Mouse (Mus musculus) heart, embryonic 13.5 days (tissue): Measurements from ENCODE around the gene Mgll. TPM values are rescaled to one million over a fixed set of nuclear protein-coding genes. Genes with fewer than 3 reads are reported as not detected.

Experiments used
- ATAC-seq: fragments of 200-750 bp; cut with Nextera tagmentation; 2 replicates; pipeline ENCODE4 v1.8.0; 2017; ENCODE audit warnings: moderate TSS enrichment; ENCODE audit not compliant: insufficient number of reproducible peaks, low FRiP score, low TSS enrichment; ENCODE audit errors: extremely low read depth
- H3K27ac ChIP-seq: fragments of 300-500 bp; sonication (generic); replicated peaks from 2 replicates; pipeline ENCODE4 v1.5.1; 2015; ENCODE audit warnings: moderate library complexity, mild to moderate bottlenecking, inconsistent platforms
- H3K27me3 ChIP-seq: fragments of 300-500 bp; sonication (generic); replicated peaks from 2 replicates; pipeline ENCODE4 v1.6.1; 2015; ENCODE audit warnings: mild to moderate bottlenecking, inconsistent platforms
- H3K36me3 ChIP-seq: fragments of 300-500 bp; sonication (generic); 2 replicates; pipeline ENCODE4 v1.6.1; 2015; ENCODE audit warnings: mild to moderate bottlenecking, inconsistent platforms
- H3K4me1 ChIP-seq: fragments of 300-500 bp; sonication (generic); 2 replicates; pipeline ENCODE4 v1.6.1; 2015; ENCODE audit warnings: inconsistent platforms
- H3K4me2 ChIP-seq: fragments of 300-500 bp; sonication (generic); 2 replicates; pipeline ENCODE4 v1.6.1; 2015; ENCODE audit warnings: inconsistent platforms, mild to moderate bottlenecking, moderate library complexity
- H3K4me3 ChIP-seq: fragments of 300-500 bp; sonication (generic); 2 replicates; pipeline ENCODE4 v1.5.1; 2015; ENCODE audit warnings: moderate library complexity, mild to moderate bottlenecking, inconsistent platforms
- H3K9ac ChIP-seq: fragments of 300-500 bp; sonication (generic); 2 replicates; pipeline ENCODE4 v1.6.1; 2015; ENCODE audit warnings: inconsistent platforms, mild to moderate bottlenecking, moderate library complexity
- H3K9me3 ChIP-seq: fragments of 300-500 bp; sonication (generic); 2 replicates; pipeline ENCODE4 v1.6.1; 2016; ENCODE audit warnings: inconsistent platforms
- WGBS: fragments of 180-500 bp; shearing (Covaris S2); methylation state at CpG from one replicate; pipeline ENCODE4 v1.1.7; 2015; ENCODE audit warnings: mixed read lengths; 5-methylcytosine and 5-hydroxymethylcytosine counted together
- polyA plus RNA-seq: library from polyadenylated mRNA; unstranded; fragments of >200 nt; fragmentation: Nextera tagmentation; extraction: Ambion mirVana; gene quantifications from 2 replicates; pipeline ENCODE4 v1.2.1, GENCODE M21; 2015

Mgll gene
- 13.8 and 19.6 TPM in 2 replicates for polyA plus RNA-seq

DNA sequence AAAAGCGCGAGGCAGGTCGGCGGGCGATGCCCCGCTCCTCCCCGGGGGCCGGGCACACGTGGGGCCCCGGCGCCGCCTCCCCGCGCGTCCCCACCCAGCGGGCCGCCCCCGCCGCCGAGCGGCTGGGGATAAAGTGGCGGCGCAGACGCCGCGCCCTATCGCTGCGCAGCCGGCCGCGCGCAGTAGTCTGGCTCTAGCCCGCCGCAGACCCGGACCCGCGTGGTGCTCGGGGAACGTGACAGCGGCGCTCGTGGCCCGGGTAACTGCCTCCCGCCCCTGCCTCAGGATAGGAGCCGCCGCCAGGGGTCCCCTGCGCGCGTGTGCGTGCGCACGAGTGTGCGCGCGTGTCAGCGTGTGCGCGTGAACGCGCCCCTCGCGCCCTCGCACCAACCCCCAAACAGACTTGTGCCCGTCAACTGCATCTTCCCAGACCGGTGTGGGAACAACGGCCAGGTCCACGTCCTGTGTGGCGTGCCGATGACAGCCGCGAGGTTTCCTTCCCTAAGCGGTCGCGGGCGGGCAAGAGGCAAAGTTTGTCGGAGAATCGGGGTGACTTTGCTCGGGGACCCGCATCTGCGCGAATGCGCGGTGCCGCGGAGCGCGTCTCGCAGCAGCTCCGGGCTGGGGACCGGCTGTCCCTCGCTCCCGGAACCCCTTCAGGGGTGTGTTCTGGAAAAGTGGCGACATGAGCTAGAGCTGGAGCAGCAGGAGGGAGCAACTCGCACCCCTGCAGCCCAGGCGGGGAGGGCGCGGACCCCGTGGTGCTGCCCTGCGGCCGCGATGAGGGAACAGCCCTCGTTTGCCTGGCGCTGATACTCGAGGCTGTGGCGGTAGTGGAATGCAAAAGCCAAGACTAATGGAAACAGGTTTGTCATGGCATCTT lies at the start of gene Mgll:
Gene Mgll, plus strand, starts transcription at position 100 of the 883 bp plus-strand sequence.
- Histone ChIP-seq H3K9me3 (no peaks in the 10 kb centered on the region), H3K9ac (peak within 1 kb of the TSS; percentile 85), H3K4me2 (peak within 1 kb of the TSS; percentile 99), H3K4me3 (peak within 1 kb of the TSS; percentile 77), H3K27me3 (peaks cover 19% of the 10 kb centered on the region; the same call in 1 of the 2 replicates), H3K27ac (peak within 1 kb of the TSS; percentile 15; the same call in 1 of the 2 replicates), H3K36me3 (no peaks in the 10 kb centered on the region), H3K4me1 (peaks cover 9% of the 10 kb centered on the region)
- whole genome bisulfite sequencing: under 1% methylated on average over 103 of the region's 105 CpGs
- peak; percentile 72 for ATAC-seq

DNA sequence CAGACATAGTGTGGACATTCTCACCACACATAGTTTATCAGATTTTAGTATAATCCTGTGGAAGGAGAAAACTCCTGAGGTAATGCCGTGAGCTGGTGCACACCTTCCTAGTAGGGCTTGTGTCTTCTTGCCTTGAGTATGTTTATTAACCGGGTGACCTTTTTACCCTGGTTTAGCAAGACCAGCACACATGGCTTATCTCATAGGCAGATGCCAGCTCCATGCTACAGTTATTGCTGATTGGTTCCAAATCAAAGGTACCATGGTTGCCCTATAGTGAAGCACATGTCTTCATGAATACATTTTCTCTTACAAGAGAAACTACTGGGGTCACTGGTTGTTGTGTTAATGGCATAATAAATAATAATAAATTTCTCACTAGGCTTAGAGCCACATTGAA lies 48.4 kb upstream of the Mgll start:
- Histone ChIP-seq H3K4me2 (no peak overlapping the region), H3K9ac (no peak overlapping the region), H3K4me1 (no peaks in the 10 kb centered on the region), H3K27ac (no peak overlapping the region), H3K4me3 (no peak overlapping the region), H3K36me3 (no peaks in the 10 kb centered on the region), H3K9me3 (no peaks in the 10 kb centered on the region), H3K27me3 (no peaks in the 10 kb centered on the region)
- no peak for ATAC-seq
- WGBS: 75% methylated on average over 2 of the region's 2 CpGs

DNA sequence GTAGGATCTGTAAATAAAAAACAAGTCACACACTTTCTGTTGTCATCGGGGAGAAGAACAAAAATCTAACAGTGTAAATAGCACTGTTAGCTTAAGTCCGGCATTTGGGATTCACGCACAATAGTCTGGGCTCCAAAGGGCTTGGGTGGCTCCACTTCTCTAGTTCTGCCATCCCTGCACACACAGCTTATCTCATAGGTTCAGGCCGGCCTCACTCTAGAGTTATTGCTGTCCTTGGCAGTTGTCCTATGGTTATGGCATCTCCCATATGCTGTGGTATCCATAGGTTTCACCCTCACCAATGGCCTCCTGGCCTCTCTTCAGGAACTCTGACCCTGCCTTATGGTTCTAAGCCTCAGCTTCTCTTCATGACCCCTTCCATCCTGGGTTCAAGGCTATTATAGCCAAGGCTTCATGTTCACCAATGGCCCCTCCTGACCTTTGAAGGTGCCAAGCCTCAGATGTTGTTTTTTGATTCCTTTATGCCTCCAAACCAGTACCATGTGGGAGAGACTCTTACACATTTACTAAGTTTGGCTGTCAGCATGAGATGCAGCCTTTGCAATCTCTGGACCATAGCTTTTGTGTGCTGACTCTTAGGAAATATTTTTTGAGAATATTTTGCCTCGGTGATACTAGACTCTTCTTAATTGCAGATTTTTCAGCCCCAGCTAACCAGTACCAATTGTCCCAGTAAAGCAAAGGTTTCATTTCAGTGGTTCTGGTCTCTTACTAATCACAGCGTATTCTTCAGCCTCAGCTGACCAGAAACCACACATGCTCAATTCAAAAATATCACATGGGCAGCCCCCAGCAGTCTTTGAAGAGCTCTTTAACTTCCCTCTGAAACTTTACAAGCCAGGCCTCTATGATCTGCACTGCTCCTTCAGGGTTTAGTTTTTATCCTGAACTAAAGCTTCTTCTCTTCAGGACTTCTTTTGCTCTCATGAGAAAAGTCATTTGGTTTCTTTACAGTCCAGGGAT lies 47.2 kb upstream of the Mgll start:
- Histone ChIP-seq H3K4me1 (no peaks in the 10 kb centered on the region), H3K9ac (no peak overlapping the region), H3K4me2 (no peak overlapping the region), H3K4me3 (no peak overlapping the region), H3K9me3 (no peaks in the 10 kb centered on the region), H3K27ac (no peak overlapping the region), H3K36me3 (no peaks in the 10 kb centered on the region), H3K27me3 (no peaks in the 10 kb centered on the region)
- 80% methylated on average over 6 of the region's 6 CpGs for WGBS
- no peak for ATAC-seq

DNA sequence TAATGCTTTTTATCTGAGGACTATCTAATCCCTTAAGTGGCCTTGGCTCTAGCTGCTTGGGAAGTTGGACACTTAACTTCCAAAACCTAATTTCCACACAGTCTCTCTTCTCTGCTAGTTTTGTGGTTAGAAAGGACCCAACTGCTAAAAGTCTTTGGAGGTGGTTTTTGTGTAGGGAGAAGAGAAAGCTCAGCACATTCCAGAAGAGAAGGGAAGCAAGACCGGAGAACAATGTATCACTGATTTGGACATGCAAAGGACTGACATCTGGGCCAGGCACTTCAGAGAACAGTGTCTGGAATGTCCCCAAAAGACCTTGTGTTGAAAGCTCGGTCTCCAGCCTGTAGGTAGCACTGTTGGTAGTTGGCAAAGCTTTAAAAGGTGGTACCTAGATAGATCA lies 46.5 kb upstream of the Mgll start:
- no peaks in the 10 kb centered on the region for H3K4me1 ChIP-seq
- no peak overlapping the region for H3K4me2 ChIP-seq
- H3K9ac ChIP-seq: no peak overlapping the region
- no peak overlapping the region for H3K27ac ChIP-seq
- no peaks in the 10 kb centered on the region for H3K27me3 ChIP-seq
- ATAC-seq: no peak
- WGBS: 37% methylated on average over 2 of the region's 2 CpGs
- no peak overlapping the region for H3K4me3 ChIP-seq
- no peaks in the 10 kb centered on the region for H3K9me3 ChIP-seq
- H3K36me3 ChIP-seq: no peaks in the 10 kb centered on the region

DNA sequence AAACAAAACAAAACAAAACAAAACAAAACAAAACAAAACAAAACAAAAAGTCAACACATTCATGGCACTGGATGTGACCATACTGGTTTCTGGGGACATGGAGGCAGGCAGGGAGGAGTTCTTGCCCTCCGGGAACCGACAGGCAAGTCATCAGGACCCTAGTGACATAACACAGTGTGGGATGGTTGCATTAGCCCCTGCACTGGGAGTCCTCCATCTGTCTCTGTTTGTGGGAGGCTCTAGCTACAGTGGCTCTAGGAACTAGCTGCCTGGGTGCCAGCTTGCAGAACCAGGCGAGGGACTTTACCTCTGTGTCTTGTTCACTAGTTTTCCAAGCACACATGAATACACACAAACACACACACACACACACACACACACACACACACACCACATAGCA lies 43.2 kb upstream of the Mgll start:
- H3K4me2 ChIP-seq: no peak overlapping the region
- H3K9ac ChIP-seq: no peak overlapping the region
- no peaks in the 10 kb centered on the region for H3K4me1 ChIP-seq
- H3K27me3 ChIP-seq: no peaks in the 10 kb centered on the region
- WGBS: 79% methylated on average over 3 of the region's 3 CpGs
- H3K4me3 ChIP-seq: no peak overlapping the region
- no peak for ATAC-seq
- H3K36me3 ChIP-seq: no peaks in the 10 kb centered on the region
- no peaks in the 10 kb centered on the region for H3K9me3 ChIP-seq
- no peak overlapping the region for H3K27ac ChIP-seq

DNA sequence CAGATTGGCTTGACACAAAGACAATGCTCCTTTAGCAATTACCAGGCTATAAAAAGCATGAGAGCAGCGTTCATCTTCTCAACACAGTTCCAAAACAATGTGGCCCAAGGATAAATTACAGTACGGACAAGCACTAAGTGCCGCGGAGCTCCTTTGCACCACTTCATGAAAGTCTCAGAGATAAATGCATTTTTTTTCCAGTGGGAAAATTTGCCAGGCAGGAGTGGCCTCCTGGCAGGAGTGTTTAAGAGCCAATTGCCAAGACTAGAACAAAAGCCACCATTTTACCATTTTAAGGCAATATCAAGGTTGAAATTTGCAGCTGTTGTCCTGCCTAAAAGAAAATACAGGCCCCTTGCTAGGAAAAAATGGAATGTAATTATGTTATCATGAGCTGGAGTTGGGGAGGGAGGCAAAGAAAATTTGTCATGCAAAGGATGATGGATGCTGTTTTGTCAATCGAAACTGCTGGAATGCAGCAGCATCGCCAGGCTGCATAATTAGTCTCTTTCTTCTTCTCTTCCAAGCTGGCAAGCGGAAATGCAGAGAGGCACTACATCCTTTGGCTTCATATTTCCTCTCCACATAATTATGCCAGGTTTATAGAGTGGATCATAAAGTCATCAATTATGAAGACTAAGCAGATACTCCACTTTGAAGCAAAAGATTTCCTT lies 40.7 kb upstream of the Mgll start:
- Histone ChIP-seq H3K4me1 (no peaks in the 10 kb centered on the region), H3K4me3 (no peak overlapping the region), H3K4me2 (no peak overlapping the region), H3K9ac (no peak overlapping the region), H3K27me3 (no peaks in the 10 kb centered on the region), H3K9me3 (no peaks in the 10 kb centered on the region), H3K36me3 (no peaks in the 10 kb centered on the region), H3K27ac (no peak overlapping the region)
- WGBS: 54% methylated on average over 7 of the region's 7 CpGs
- no peak for ATAC-seq

DNA sequence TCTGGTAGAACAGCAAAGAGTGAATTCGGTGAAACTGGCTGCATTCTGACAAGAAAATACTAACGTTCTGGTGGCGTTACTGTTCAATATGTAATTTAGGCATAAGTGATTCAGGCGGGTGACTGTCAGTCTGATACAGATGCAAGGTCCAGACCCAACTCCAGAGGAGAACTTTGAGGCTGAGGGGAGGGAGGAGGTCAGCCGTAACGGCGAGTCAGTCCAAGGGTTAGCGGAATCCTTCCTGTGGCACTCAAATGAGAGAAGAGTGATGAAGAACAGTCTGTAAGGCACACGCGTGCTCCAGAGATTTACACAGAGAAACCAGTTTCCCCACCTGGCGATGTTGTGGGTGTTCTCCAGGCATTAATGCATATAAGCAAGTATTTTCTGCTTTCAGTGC lies 36.0 kb upstream of the Mgll start:
- H3K27ac ChIP-seq: no peak overlapping the region
- no peaks in the 10 kb centered on the region for H3K4me1 ChIP-seq
- H3K4me3 ChIP-seq: no peak overlapping the region
- H3K27me3 ChIP-seq: no peaks in the 10 kb centered on the region
- H3K9me3 ChIP-seq: no peaks in the 10 kb centered on the region
- WGBS: 79% methylated on average over 11 of the region's 11 CpGs
- no peak for ATAC-seq
- no peak overlapping the region for H3K4me2 ChIP-seq
- no peak overlapping the region for H3K9ac ChIP-seq
- no peaks in the 10 kb centered on the region for H3K36me3 ChIP-seq

DNA sequence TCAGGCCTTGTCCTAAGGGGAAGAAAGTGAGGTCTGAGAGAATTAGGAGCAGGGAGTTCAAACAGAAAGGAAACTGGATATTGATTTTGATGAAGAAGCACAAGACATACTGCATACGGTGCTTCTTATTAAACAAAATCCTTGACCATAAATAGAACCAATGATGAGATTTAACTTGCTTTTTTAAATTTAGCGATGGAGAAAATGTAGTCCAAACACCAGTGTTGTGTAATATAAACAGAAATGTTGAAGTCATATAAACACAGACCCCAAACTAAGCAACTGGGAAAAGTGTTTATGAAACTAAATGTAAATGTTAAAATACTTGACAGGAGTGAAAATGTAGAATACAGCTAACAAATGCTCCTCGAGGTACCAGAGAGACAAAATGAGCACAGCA lies 35.5 kb upstream of the Mgll start:
- H3K4me3 ChIP-seq: no peak overlapping the region
- H3K9me3 ChIP-seq: no peaks in the 10 kb centered on the region
- WGBS: 72% methylated on average over 3 of the region's 3 CpGs
- no peak overlapping the region for H3K27ac ChIP-seq
- H3K4me1 ChIP-seq: no peaks in the 10 kb centered on the region
- no peaks in the 10 kb centered on the region for H3K36me3 ChIP-seq
- no peak for ATAC-seq
- H3K27me3 ChIP-seq: no peaks in the 10 kb centered on the region
- H3K9ac ChIP-seq: no peak overlapping the region
- no peak overlapping the region for H3K4me2 ChIP-seq

DNA sequence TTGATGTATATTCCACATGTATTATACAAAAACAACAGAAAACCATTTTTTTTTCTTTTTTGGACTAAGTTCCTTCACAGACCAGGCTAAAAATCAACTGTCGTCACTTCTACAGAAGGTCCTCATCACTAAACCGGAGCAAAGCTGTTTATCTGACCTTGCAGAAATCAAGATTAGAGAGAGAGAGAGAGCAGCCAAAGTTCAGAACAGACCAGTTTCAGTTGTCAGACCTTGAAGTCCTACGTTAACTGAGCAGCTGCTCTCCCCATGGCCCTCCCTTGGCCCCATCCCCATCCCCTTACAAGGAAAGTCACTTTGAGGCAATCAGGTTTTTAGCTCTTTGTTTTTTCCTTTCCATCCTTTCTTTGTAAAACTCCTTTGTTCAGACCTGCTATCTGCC lies 34.0 kb upstream of the Mgll start:
- no peaks in the 10 kb centered on the region for H3K4me1 ChIP-seq
- no peak overlapping the region for H3K4me3 ChIP-seq
- ATAC-seq: no peak
- no peak overlapping the region; the same call in 1 of the 2 replicates for H3K9ac ChIP-seq
- no peaks in the 10 kb centered on the region for H3K27me3 ChIP-seq
- 32% methylated on average over 3 of the region's 3 CpGs for WGBS
- no peak overlapping the region for H3K27ac ChIP-seq
- H3K36me3 ChIP-seq: no peaks in the 10 kb centered on the region
- no peaks in the 10 kb centered on the region for H3K9me3 ChIP-seq
- H3K4me2 ChIP-seq: no peak overlapping the region

DNA sequence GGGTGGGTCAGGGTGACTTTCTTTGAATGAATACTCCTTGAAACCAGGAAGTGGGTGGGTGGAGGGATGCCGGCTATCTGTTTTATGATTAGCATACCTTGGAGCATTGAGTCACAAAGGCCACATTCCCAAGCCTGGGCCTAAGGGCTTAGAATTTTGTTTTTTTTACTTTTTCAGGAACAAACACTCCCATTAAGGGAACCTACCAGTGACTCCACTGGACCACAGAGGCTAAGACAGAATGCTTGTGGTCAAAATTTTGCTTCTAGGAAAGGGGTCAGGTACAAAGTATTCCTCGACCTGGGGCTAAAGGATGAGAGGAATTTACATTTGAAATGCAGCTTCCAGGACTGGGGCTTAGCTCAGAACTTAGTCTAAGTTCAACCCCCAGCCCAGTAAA lies 32.9 kb upstream of the Mgll start:
- Histone ChIP-seq H3K36me3 (no peaks in the 10 kb centered on the region), H3K4me3 (no peak overlapping the region), H3K9ac (no peak overlapping the region), H3K4me1 (no peaks in the 10 kb centered on the region), H3K9me3 (no peaks in the 10 kb centered on the region), H3K27ac (no peak overlapping the region), H3K4me2 (no peak overlapping the region), H3K27me3 (no peaks in the 10 kb centered on the region)
- no peak for ATAC-seq
- WGBS: 76% methylated on average over 2 of the region's 2 CpGs

DNA sequence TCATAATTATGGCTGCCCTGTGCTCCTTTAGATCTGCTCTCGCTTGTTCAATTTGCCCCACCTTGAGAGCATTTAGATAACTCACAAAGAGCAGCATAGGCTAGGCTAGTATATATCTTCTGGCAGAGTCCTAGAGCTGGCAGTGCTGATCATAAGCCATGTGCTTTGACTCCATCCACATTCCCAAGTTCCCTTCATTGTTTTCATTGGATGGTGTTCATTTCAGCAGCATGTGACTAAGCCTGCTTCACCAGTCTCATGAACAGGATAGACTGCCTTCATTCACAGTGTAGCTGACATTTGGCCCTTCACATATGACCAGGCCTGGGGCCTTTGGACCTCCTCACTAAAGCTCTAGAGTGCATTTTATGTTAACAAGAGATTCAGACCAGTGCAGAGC lies 21.3 kb upstream of the Mgll start:
- Histone ChIP-seq H3K4me2 (no peak overlapping the region), H3K4me3 (no peak overlapping the region), H3K27me3 (no peaks in the 10 kb centered on the region; the same call in 1 of the 2 replicates), H3K36me3 (no peaks in the 10 kb centered on the region), H3K9me3 (no peaks in the 10 kb centered on the region), H3K9ac (no peak overlapping the region), H3K4me1 (peaks cover 6% of the 10 kb centered on the region; the same call in 1 of the 2 replicates), H3K27ac (no peak overlapping the region)
- ATAC-seq: no peak
- 55% methylated on average over 1 of the region's 1 CpGs for WGBS
